Mouse (Mus musculus) CH12F3 (cell line): ENCODE results near the gene Immp2l.

Experiments used
- in situ Hi-C: fragments of 300-500 bp; cut with MboI; formaldehyde crosslinking; loops from 2 replicates; pipeline ENCODE4 v1.14.3; 2020; ENCODE audit warnings: low sequenced_read_pairs

The Immp2l gene

DNA sequence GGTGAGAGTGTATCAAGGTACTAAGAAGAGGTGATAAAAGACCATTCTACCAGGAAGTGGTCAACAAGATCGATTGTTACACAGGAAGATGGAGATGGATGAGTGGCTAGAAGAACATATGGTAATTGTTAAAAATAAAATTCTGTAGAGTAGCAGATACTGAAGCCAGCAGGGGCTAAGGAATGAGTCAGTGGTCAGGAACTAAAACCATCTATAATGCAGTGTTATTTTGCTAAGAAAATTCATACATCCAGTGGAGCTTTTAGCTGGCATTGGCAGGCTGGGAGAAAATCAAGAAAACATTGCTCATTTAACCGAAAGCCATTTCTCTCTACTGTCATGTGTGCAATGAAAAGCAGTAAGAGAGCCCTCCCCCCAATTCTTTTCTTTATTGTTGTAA is 913.9 kb downstream of the Immp2l start:
- in situ Hi-C loops, result no loop called here

- in situ Hi-C loops, result no loop called here
Observed at GRCm38 (mm10) chr12:41941853-41942252, 918.0 kb downstream of the Immp2l start.

GRCm38 (mm10) chr12:41944079-41944672 is 920.3 kb downstream of the Immp2l start:
- in situ Hi-C loops, result no loop called here

DNA sequence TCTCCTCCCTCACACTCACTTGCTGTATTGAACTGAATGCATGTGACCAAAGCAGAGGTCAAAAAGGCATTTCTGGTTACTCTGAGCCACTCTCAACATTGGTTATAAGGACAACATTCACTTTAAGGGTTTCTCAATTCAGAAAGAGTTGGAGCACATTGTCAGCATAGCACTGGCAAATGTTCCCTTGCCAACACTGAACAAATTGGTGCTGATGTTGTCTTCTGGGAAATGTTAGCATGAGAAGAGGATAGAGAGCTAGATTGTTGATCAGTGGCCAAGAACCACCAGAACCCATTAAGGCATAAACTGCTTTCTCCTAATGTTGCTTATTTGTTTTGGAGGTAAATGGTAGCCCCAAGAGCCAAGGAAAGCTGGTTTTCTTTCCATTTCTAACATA is 922.6 kb downstream of the Immp2l start:
- in situ Hi-C loops, result no loop called here

GRCm38 (mm10) chr12:41949409-41949808 is 925.5 kb downstream of the Immp2l start:
- in situ Hi-C loops, result no loop called here

GRCm38 (mm10) chr12:41949841-41950241 is 926.0 kb downstream of the Immp2l start:
- in situ Hi-C loops, result no loop called here

GRCm38 (mm10) chr12:41950726-41951125 is 926.8 kb downstream of the Immp2l start:
- in situ Hi-C loops, result no loop called here

- in situ Hi-C loops, result no loop called here
Observed at GRCm38 (mm10) chr12:41961038-41961437, 937.1 kb downstream of the Immp2l start.

DNA sequence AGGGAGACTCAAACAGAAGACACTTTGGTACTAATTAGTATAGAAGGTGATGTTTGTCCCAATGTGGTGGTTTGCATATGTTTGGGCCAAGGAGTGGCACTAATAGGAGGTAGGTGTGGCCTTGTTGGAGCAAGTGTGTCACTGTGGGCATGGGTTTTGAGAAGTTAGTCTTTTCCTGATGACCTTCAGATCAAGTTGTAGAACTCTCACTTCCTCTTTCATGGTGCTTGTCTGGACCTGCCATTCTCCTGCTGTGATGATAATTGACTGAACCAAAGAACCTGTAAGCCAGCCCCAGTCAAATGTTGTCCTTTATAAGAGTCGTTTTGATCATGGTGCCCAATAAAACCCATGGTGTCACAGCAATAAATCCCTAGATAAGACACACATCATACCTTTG is 967.5 kb downstream of the Immp2l start:
- in situ Hi-C loops, result no loop called here
